Mouse (Mus musculus) telencephalon, adult 2 months (tissue): ENCODE data around the gene Grik5.
A peak's percentile ranks its signal among the peaks of the same experiment; 100 is the strongest.

Experiments used
- DNase-seq: peaks from one replicate; pipeline ENCODE4 v3.0.0-alpha.2; 2011; ENCODE audit warnings: low read depth, low spot score

Gene Grik5

DNA sequence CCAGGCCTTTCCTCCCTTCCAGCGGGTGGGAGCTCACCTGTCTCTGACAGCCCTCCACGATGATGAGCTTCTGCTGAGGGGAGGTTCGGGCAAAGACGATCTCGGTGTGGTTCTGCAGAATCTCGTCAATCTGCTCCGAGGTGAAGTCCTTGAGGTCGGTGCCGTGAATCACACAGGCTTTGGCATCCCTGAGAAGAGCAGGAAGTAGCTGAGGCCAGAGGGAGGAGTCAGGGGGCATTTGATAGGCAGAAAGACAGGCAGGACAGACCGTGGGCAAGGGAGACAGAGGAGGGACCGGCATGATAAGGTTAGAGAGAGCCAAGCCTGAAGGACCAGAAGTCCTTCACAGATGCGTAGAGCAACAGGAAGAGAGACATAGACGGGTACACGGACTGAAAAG, 84.2 kb downstream of the Grik5 start:
- no peak for DNase-seq

DNA sequence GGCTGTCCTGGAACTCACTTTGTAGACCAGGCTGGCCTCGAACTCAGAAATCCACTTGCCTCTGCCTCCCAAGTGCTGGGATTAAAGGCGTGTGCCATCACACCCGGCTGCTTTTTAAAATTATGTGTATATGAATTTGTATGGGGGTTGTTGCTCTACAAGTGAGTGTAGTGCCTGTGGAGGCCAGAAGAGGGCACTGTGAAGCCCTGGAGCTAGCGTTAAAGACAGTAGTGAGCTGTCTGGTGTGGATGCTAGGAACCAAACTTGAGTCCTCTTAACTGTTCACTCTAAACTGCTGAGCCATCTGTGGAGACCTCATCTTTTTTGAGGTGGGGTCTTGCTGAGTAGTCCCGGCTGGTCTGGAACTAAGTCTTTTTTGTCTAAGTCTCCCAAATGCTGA, 86.3 kb downstream of the Grik5 start:
- DNase-seq = no peak

- DNase-seq = no peak
Observed at GRCm38 (mm10) chr7:24984307-24984706, 87.8 kb downstream of the Grik5 start.

GRCm38 (mm10) chr7:24983396-24983795, 88.8 kb downstream of the Grik5 start:
- no peak for DNase-seq

GRCm38 (mm10) chr7:24980439-24980838, 91.7 kb downstream of the Grik5 start:
- DNase-seq = no peak

DNA sequence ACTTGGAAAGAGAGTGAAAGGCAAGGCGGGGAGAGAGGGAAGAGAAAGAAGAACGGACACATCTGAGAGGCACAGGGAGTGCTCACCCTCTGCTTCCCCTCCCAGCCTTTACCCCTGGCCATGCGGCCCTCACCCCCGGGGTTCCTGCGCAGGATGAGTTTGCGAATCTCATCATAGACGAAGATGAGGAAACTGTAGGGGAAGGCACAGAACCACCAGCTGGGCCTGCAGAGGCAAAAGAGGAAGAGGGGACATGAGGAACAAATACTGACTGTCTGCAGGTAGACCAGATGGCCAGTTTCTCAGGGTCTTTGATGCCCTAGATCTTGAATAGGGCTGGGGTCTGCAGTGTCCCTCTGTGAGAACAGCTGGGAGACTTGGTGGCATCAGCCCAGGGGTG, 93.4 kb downstream of the Grik5 start:
- DNase-seq = no peak

DNA sequence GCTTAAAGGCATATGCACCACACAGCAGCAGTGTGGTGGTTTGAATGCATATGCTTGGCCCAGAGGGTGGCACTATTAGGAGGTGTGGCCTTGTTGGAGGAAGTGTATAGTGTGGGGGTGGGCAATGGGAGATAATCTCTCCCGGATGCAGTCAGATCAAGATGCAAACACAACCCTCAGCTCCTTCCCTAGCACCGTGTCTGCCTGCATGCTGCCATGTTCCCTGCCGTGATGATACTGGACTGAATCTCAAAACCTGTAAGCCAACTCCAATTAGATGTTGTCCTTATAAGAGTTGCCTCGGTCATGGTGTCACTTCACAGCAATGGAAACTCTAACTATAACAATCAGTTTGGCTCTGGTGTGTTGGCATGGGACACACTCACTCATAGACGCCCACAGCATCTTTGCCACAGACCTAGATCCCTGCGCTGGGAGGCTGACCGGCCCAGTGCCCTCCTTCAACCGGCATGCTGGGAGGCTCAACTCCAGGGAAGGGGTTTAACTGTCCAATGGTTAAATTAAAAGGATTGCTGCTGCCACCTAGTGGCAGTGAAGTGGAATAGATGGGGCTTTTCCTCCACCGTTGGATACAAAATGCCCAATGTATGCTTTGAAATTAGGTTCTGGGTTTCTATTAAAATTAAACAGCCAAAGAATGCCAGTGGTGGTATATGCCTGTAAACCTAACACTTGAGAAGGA, 97.1 kb downstream of the Grik5 start:
- no peak for DNase-seq

- DNase-seq = no peak
Observed at GRCm38 (mm10) chr7:24973902-24974301, 98.2 kb downstream of the Grik5 start.

- no peak for DNase-seq
Observed at GRCm38 (mm10) chr7:24973208-24973607, 98.9 kb downstream of the Grik5 start.

- peak; percentile 96 for DNase-seq
Observed at GRCm38 (mm10) chr7:24971972-24972893, 99.9 kb downstream of the Grik5 start, which contains the start of gene Rabac1. TSS of gene Rabac1 (minus strand) at chr7:24972754.

GRCm38 (mm10) chr7:24971261-24971971, 100.7 kb downstream of the Grik5 start:
- no peak for DNase-seq

GRCm38 (mm10) chr7:24970341-24970740, 101.8 kb downstream of the Grik5 start:
- DNase-seq = no peak

DNA sequence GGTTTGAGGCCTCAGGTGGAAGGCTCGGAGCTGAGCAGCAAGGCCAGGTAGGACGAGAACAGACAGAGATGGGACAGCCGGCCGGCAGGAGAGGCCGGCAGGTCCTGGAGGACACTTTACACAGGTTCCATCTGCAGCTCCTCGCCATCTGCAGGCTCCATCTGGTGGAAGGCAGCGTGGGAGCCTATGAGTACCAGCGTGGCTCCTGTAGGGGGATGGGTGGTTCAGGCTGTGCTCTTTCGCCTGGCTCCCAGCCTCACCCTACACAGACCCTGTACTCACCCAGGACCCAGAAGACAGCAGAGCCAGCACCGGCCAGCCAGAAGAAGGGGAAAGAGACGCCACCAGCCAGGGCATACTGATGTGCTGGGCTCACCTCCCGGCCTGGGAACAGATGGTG, 102.3 kb downstream of the Grik5 start:
- no peak for DNase-seq

GRCm38 (mm10) chr7:24968463-24968862, 103.7 kb downstream of the Grik5 start:
- no peak for DNase-seq

DNA sequence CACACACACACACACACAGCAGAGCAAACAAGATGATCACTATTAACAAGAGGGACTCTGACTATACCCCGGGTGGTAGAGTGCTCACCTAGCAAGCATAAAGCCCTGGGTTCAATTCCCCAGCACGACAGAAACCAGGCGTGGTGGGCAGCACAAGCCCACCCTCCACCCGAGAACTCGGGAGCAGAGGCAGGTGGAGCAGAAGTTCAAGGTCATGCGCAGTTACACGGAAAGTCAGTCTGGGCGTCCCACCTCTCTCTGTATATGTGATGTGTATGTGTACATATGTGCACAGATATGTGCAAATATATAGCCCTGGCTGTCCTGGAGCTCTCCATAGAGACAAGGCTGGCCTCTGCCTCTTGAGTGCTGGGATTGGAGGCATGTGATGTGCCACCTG, 104.2 kb downstream of the Grik5 start:
- no peak for DNase-seq

DNA sequence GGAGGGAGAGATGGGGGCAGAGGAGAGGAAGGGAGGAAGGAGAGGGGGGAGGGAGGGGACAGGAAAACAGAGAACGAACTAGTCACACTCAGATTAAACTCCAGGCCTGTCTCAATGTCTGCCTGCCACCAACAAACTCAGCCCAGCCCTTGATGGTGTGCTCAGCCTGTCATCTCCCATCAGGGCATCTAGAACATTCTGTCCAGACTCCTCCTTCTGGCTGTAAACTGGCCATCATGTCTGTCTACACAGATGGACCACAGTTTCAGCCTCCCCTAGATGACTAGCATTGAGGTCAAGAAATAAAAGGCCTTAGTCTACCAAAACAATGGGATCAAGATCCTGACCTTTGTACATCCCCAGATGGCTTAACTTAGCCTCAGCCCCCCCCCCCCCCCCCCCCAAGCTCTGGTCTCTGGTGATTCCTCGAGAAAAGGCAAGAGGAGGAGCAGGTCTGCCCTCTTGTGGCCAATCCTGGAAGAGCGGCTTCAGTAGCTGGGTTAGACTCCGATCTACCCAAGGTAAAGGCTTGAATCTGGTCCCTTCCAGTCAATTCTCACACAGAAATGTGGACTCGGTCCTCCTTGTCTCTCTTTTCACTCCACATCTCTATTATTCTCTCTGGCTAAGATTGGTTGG, 107.1 kb downstream of the Grik5 start:
- no peak for DNase-seq

DNA sequence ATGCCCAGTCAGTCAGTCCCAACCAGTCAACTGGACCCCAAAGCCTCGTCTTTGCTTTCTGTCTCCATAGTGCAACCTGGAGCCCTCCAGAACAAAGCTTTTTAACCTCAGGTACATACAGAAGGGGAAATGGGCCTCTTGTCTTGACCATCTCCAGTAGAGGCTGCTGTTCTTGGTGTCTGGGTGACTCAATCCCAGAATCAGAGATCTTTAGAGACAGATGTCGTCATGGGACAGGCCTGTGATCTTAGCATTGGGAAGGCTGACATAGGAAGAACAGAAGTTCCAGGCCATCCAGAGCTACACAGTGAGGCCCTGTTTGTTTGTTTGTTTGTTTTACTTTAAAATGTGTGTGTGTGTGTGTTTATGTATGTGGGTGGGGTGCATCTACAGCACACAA, 107.9 kb downstream of the Grik5 start:
- DNase-seq = no peak
